ENCODE assay signal across 12 mouse cellular contexts in the genomic region with DNA sequence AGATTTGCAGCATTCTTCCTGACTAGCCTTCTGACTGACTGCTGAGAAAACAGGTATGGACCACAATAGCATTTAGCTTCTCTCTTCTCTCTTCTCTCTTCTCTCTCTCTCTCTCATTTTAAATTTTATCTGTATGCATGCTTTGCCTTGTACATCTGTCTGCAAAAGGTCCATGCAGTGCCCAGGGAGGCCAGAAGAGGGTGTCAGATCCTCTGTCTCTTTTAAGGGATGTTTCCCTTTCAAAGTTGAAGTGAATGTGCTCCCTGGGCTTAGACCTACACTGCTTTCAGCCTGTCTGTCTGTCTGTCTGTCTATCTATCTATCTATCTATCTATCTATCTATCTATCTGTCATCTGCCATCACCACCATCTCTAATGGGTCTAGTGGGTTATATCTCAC. TPM values are rescaled to one million over a fixed set of nuclear protein-coding genes. Genes with fewer than 3 reads are reported as not detected.
DNase-seq lines count a peak whose midpoint lies in the region; ATAC-seq and TF ChIP-seq lines count a peak whose summit lies in the region.
"Had no signal": no experiment of that assay in that cellular context is flagged by ENCODE, and none has a peak within 500 bp of the region (broad histone marks: within the 10 kb centered on the region; RNA-seq: fewer than 3 reads in every experiment).

No protein-coding gene starts in this region.

- no peaks in the 10 kb centered on the region for H3K4me1 ChIP-seq in heart, postnatal 0 days (ENCODE audit: control insufficient read depth, insufficient read depth)
- H3K4me1 ChIP-seq in heart, embryonic 12.5 days (replicated peaks) = no peaks in the 10 kb centered on the region
- no peaks in the 10 kb centered on the region for H3K4me1 ChIP-seq in lung, embryonic 14.5 days (ENCODE audit: insufficient read depth)
- no peaks in the 10 kb centered on the region for H3K4me1 ChIP-seq in midbrain, embryonic 14.5 days (ENCODE audit: control insufficient read depth, insufficient read depth, low read length)
- H3K4me1 ChIP-seq: embryonic facial prominence, embryonic 15.5 days; limb, embryonic 15.5 days had no signal

- DNase-seq in heart, postnatal 0 days (ENCODE audit: low spot score) = no peak
- DNase-seq in lung, embryonic 14.5 days = peak; percentile 52
- DNase-seq in lung, postnatal 14 days = no peak
- DNase-seq in adrenal gland, postnatal 10 days = peak; percentile 63
- peak; percentile 73 to 77 for DNase-seq in kidney, postnatal 4 days
- no peak for DNase-seq in Muller cell, postnatal 12 days (ENCODE audit: inconsistent ontology term)
- DNase-seq in midbrain, embryonic 14.5 days = no peak
- DNase-seq: thymus, adult 18-20 months had no signal

- no peak for ATAC-seq in heart, postnatal 0 days (ENCODE audit: insufficient read depth, low read depth)
- no peak for ATAC-seq in heart, embryonic 12.5 days (ENCODE audit: insufficient number of reproducible peaks, low FRiP score)
- no peak for ATAC-seq in lung, embryonic 14.5 days (ENCODE audit: insufficient read depth)
- no peak for ATAC-seq in midbrain, embryonic 14.5 days (ENCODE audit: low FRiP score, low TSS enrichment)

- peaks cover 29% of the 10 kb centered on the region for H3K27me3 ChIP-seq in heart, postnatal 0 days (ENCODE audit: control insufficient read depth, insufficient read depth, low read length)
- H3K27me3 ChIP-seq in heart, embryonic 12.5 days (replicated peaks) = peaks cover 69% of the 10 kb centered on the region
- H3K27me3 ChIP-seq in lung, embryonic 14.5 days (ENCODE audit: insufficient read depth, low read length) = no peaks in the 10 kb centered on the region
- H3K27me3 ChIP-seq in midbrain, embryonic 14.5 days (ENCODE audit: control insufficient read depth, insufficient read depth, low read length) = no peaks in the 10 kb centered on the region

- H3K4me2 ChIP-seq in heart, postnatal 0 days (ENCODE audit: low read depth, low read length) = no peak overlapping the region
- H3K4me2 ChIP-seq in heart, embryonic 12.5 days = no peak overlapping the region
- no peak overlapping the region for H3K4me2 ChIP-seq in lung, embryonic 14.5 days
- H3K4me2 ChIP-seq in midbrain, embryonic 14.5 days (ENCODE audit: low read length) = no peak overlapping the region
- H3K4me2 ChIP-seq: embryonic facial prominence, embryonic 15.5 days; limb, embryonic 15.5 days had no signal

- no peaks in the 10 kb centered on the region for H3K9me3 ChIP-seq in heart, postnatal 0 days (replicated peaks; ENCODE audit: control insufficient read depth, low read length)
- no peaks in the 10 kb centered on the region for H3K9me3 ChIP-seq in heart, embryonic 12.5 days (replicated peaks)
- no peaks in the 10 kb centered on the region for H3K9me3 ChIP-seq in lung, embryonic 14.5 days (ENCODE audit: low read depth, low read length)
- H3K9me3 ChIP-seq in midbrain, embryonic 14.5 days (ENCODE audit: control insufficient read depth, low read length) = no peaks in the 10 kb centered on the region
- H3K9me3 ChIP-seq: embryonic facial prominence, embryonic 15.5 days; limb, embryonic 15.5 days had no signal

- H3K36me3 ChIP-seq in heart, postnatal 0 days (replicated peaks; ENCODE audit: control insufficient read depth, insufficient read depth, low read length) = no peaks in the 10 kb centered on the region
- H3K36me3 ChIP-seq in heart, embryonic 12.5 days = no peaks in the 10 kb centered on the region
- H3K36me3 ChIP-seq in lung, embryonic 14.5 days (ENCODE audit: insufficient read depth) = no peaks in the 10 kb centered on the region
- H3K36me3 ChIP-seq in midbrain, embryonic 14.5 days (ENCODE audit: control insufficient read depth, insufficient read depth, low read length) = no peaks in the 10 kb centered on the region
- H3K36me3 ChIP-seq: embryonic facial prominence, embryonic 15.5 days; limb, embryonic 15.5 days had no signal

- no peak overlapping the region for H3K27ac ChIP-seq in heart, postnatal 0 days (ENCODE audit: low read depth)
- H3K27ac ChIP-seq in heart, embryonic 12.5 days (ENCODE audit: poor library complexity, severe bottlenecking) = no peak overlapping the region
- no peak overlapping the region for H3K27ac ChIP-seq in lung, embryonic 14.5 days (ENCODE audit: low read depth)
- H3K27ac ChIP-seq in midbrain, embryonic 14.5 days (replicated peaks; ENCODE audit: low read depth, low read length) = no peak overlapping the region
- H3K27ac ChIP-seq: embryonic facial prominence, embryonic 15.5 days; limb, embryonic 15.5 days had no signal

- no peak for TF ChIP-seq EP300 in heart, postnatal 0 days (IDR thresholded peaks at IDR 0.05; ENCODE audit: low read depth)

- TF ChIP-seq CTCF in heart, postnatal 0 days (IDR thresholded peaks at IDR 0.05; ENCODE audit: low read depth) = peak; percentile 53
- TF ChIP-seq CTCF in lung, embryonic 14.5 days (IDR thresholded peaks at IDR 0.05; ENCODE audit: low read depth) = peak; percentile 47

- no peak overlapping the region for H3K4me3 ChIP-seq in heart, postnatal 0 days (ENCODE audit: low read depth, low read length)
- no peak overlapping the region for H3K4me3 ChIP-seq in heart, embryonic 12.5 days
- H3K4me3 ChIP-seq in lung, embryonic 14.5 days (ENCODE audit: low read depth, low read length) = no peak overlapping the region
- H3K4me3 ChIP-seq in midbrain, embryonic 14.5 days (replicated peaks; ENCODE audit: low read depth, low read length) = no peak overlapping the region
- H3K4me3 ChIP-seq: embryonic facial prominence, embryonic 15.5 days; limb, embryonic 15.5 days had no signal

- no peak overlapping the region for H3K9ac ChIP-seq in heart, postnatal 0 days (replicated peaks; ENCODE audit: low read depth, low read length)
- no peak overlapping the region for H3K9ac ChIP-seq in heart, embryonic 12.5 days
- H3K9ac ChIP-seq in lung, embryonic 14.5 days = no peak overlapping the region
- H3K9ac ChIP-seq in midbrain, embryonic 14.5 days (replicated peaks; ENCODE audit: low read length) = no peak overlapping the region
- H3K9ac ChIP-seq: embryonic facial prominence, embryonic 15.5 days; limb, embryonic 15.5 days had no signal

RNA-seq across cellular contexts. Expression of a gene that starts 8.9 kb away (rescaled TPM):
- total RNA-seq in heart, postnatal 0 days (2014; rRNA removed; ENCODE audit: low replicate concordance) = 8.5 and 10.5 TPM in 2 replicates
- polyA plus RNA-seq in heart, postnatal 0 days (2015; fragmentation: Nextera tagmentation; extraction: Ambion mirVana) = 4.2 and 4.5 TPM in 2 replicates
- 1.1 and 1.5 TPM in 2 replicates for polyA plus RNA-seq in heart, embryonic 12.5 days (2016; fragmentation: Nextera tagmentation; extraction: Ambion mirVana)
- 4.6 and 4.7 TPM in 2 replicates for polyA plus RNA-seq in lung, embryonic 14.5 days (2014; fragmentation: Nextera tagmentation; extraction: Ambion mirVana)
- 1 to 10 TPM; 1.7 to 1.8 TPM for total RNA-seq in adrenal gland, postnatal 10 days (2021)
- polyA plus RNA-seq in midbrain, embryonic 14.5 days (2014; fragmentation: Nextera tagmentation; extraction: Ambion mirVana) = 0.34 and 0.79 TPM in 2 replicates
- total RNA-seq: granulocyte monocyte progenitor cell, adult 5-6 weeks had no signal

Comparison
In these comparisons a context has a peak if more than half of its experiments do, and no peak if none do; other contexts are left out.
1. DNase-seq: peak in lung, embryonic 14.5 days (single experiment), adrenal gland, postnatal 10 days (single experiment) and kidney, postnatal 4 days (2 of 2); none in heart, postnatal 0 days (single experiment), lung, postnatal 14 days (single experiment), Muller cell, postnatal 12 days (single experiment) and midbrain, embryonic 14.5 days (single experiment).